Mouse (Mus musculus) leukemia stem cell, adult 10-12 weeks (primary cell): ENCODE results near the gene Pacs1. TPM values are rescaled to one million over a fixed set of nuclear protein-coding genes. Genes with fewer than 3 reads are reported as not detected.

Experiments used
- polyA plus RNA-seq: library from polyadenylated mRNA; stranded (reverse); fragments of >175 nt; gene quantifications from 2 replicates; pipeline ENCODE4 v1.2.3, GENCODE M21; 2012; ENCODE audit warnings: low replicate concordance

The Pacs1 gene
- 116 and 125 TPM in 2 replicates for polyA plus RNA-seq

GRCm38 (mm10) chr19:5272801-5273733 is at the start of gene Pacs1:
Pacs1 (minus strand) TSS chr19:5273119.

GRCm38 (mm10) chr19:5297903-5298800 is 25.2 kb upstream of the Pacs1 start, which contains the start of gene Gal3st3:
Gal3st3 (plus strand) TSS chr19:5298331.

DNA sequence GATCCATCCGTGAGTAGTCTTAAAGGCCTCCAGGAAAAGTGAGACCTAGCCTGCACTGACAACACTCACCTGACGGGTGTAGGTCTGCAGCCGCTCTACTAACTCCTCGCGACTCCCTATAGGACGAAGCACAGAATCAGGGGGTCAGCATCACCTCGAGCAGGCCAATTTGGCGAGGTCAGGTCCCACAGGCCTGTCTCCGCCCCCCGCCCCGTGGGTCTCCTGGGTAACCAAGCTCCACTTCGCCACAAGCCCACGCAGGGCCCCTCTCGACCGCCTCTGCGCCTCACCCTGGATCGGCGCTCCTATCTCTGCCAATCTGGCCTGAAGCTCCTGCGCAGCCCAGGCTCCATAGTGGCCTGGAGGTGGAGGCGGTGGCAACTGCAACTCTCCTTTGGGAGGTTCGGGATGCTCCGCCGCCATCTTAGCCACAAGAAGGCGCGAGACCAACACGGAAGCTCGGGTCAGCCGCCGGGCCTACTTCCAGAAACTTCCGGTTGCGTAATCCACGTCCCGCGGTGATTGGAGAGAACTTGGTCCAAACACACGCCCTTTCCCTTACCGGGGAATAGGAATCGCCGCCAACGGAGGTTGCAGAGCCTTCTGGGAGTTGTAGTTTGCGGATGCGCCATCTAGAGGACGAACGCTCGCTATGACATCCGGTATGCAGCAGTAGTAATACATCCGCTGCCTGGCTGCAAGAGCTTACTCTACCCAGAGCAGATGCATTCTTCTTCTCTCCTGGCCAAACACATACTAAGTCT is 22.2 kb upstream of the Pacs1 start, which contains the start of gene Sf3b2:
Gene Sf3b2 (minus strand): TSS at position 484 of the 764 bp plus-strand sequence.

DNA sequence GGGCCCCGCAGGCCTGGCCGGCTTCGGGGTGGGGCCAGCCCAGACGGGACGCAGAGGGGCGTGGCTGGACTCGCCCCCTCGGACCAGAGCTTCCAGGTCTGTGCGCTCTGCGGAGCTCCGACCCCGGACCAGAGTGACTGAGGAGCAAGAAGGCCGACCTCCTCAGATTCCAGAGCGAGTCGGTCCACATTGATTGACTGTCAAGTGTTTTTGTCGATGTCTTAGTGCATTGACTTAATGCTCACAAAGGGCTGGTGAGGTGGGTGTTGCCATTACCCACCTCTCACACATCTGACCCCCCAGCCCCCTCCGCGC is 154.6 kb downstream of the Pacs1 start, which contains the start of gene Klc2:
Gene Klc2 (minus strand): TSS at position 177 of the 315 bp plus-strand sequence.

GRCm38 (mm10) chr19:5106731-5107191 is 166.2 kb downstream of the Pacs1 start, which contains the start of gene Rab1b:
Rab1b (minus strand) TSS chr19:5107072.

GRCm38 (mm10) chr19:5098363-5099143 is 174.4 kb downstream of the Pacs1 start, which contains the start of gene Cnih2:
Cnih2 (minus strand) TSS chr19:5098521.

GRCm38 (mm10) chr19:5087884-5088728 is 184.8 kb downstream of the Pacs1 start, which contains the start of gene Yif1a:
Yif1a (plus strand) TSS chr19:5088538.

DNA sequence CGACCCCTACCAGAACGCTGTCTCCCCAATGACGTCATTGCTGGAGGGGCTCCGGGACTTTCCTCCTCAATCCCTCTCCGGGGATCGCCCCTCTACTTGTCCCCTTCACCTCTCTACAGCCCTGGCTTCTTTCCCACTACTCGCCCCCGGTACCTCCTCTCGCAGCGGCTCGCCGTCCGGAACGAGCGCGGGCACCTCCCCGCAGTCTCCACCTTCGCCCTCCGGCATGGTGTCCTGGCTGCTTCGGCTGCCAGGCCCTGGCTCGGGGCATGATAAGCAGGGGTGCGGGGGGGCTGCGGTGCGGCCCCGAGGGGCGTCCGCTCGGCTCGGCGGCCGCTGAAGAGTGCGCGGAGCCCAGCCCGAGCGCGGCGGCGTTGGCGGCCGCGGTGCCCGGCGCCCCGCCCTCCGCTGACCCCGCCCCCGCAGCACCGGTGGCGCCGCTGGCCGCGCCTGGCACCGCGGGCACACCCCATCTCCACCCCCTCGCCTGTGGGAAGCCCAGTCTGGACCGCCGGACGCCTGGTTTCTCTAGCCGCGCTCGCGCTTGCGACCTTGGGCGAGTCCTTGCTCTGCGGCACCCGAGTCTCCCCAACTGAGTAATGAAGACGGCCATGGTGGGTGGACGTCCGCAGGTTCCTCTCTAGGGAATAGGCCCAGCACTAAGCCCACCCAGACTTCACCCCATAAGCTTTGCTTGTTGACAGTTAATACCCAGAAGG is 187.6 kb downstream of the Pacs1 start, which contains the start of gene Tmem151a:
Gene Tmem151a (minus strand): TSS at position 387 of the 719 bp plus-strand sequence.

Other genes with a start within 250 kb of the Pacs1 start
- gene Slc29a2, start 249.3 kb downstream of the Pacs1 start, polyA plus RNA-seq = 3.2 and 6.6 TPM in 2 replicates
- gene B4gat1, start 234.3 kb downstream of the Pacs1 start, polyA plus RNA-seq = 6.5 TPM in 2 replicates
- gene AC124502.3, start 234.2 kb downstream of the Pacs1 start, polyA plus RNA-seq = not detected in 2 replicates
- gene Brms1, start 231.8 kb downstream of the Pacs1 start, polyA plus RNA-seq = 29.9 and 97.0 TPM in 2 replicates
- gene Rin1, start 222.6 kb downstream of the Pacs1 start, polyA plus RNA-seq = 0.43 and 0.90 TPM in 2 replicates
- gene Cd248, start 205.0 kb downstream of the Pacs1 start, polyA plus RNA-seq = 4.3 and 7.0 TPM in 2 replicates
- gene Tmem151a, start 187.6 kb downstream of the Pacs1 start, polyA plus RNA-seq = 0.09 and 1.3 TPM in 2 replicates
- gene Yif1a, start 184.6 kb downstream of the Pacs1 start, polyA plus RNA-seq = 12.3 and 39.3 TPM in 2 replicates
- gene Cnih2, start 174.6 kb downstream of the Pacs1 start, polyA plus RNA-seq = 2.3 and 6.4 TPM in 2 replicates
- gene Rab1b, start 166.0 kb downstream of the Pacs1 start, polyA plus RNA-seq = 269 and 344 TPM in 2 replicates
- 18.0 and 32.6 TPM in 2 replicates for gene Klc2, start 154.6 kb downstream of the Pacs1 start, polyA plus RNA-seq
- gene Sf3b2, start 22.3 kb upstream of the Pacs1 start, polyA plus RNA-seq = 314 and 709 TPM in 2 replicates
- gene Gal3st3, start 25.2 kb upstream of the Pacs1 start, polyA plus RNA-seq = 0.16 and 0.23 TPM in 2 replicates
- gene Catsper1, start 62.6 kb upstream of the Pacs1 start, polyA plus RNA-seq = not detected in 2 replicates
- gene Cst6, start 76.5 kb upstream of the Pacs1 start, polyA plus RNA-seq = not detected in 2 replicates
- 27.6 and 41.9 TPM in 2 replicates for gene Eif1ad, start 93.6 kb upstream of the Pacs1 start, polyA plus RNA-seq
- gene Banf1, start 94.0 kb upstream of the Pacs1 start, polyA plus RNA-seq = 57.6 and 104 TPM in 2 replicates
- gene Sart1, start 115.6 kb upstream of the Pacs1 start, polyA plus RNA-seq = 72.0 and 110 TPM in 2 replicates
- not detected in 2 replicates for gene Tsga10ip, start 129.4 kb upstream of the Pacs1 start, polyA plus RNA-seq
- 179 and 311 TPM in 2 replicates for gene Drap1, start 151.9 kb upstream of the Pacs1 start, polyA plus RNA-seq
- gene AI837181, start 152.0 kb upstream of the Pacs1 start, polyA plus RNA-seq = 69.5 and 77.3 TPM in 2 replicates
- 22.9 and 39.9 TPM in 2 replicates for gene Fosl1, start 174.4 kb upstream of the Pacs1 start, polyA plus RNA-seq
- 11.4 and 13.8 TPM in 2 replicates for gene Ccdc85b, start 184.8 kb upstream of the Pacs1 start, polyA plus RNA-seq
- gene Fibp, start 187.5 kb upstream of the Pacs1 start, polyA plus RNA-seq = 11.1 and 197 TPM in 2 replicates
- 0.34 and 1.2 TPM in 2 replicates for gene Ctsw, start 195.4 kb upstream of the Pacs1 start, polyA plus RNA-seq
- gene Efemp2, start 200.8 kb upstream of the Pacs1 start, polyA plus RNA-seq = 0.91 and 1.5 TPM in 2 replicates
- gene Mus81, start 215.3 kb upstream of the Pacs1 start, polyA plus RNA-seq = 58.4 and 60.0 TPM in 2 replicates
- 2,530 and 3,476 TPM in 2 replicates for gene Cfl1, start 217.3 kb upstream of the Pacs1 start, polyA plus RNA-seq
- gene 1700020D05Rik, start 230.7 kb upstream of the Pacs1 start, polyA plus RNA-seq = 0.35 and 0.47 TPM in 2 replicates
- gene Snx32, start 237.4 kb upstream of the Pacs1 start, polyA plus RNA-seq = 4.1 and 8.2 TPM in 2 replicates